Mouse (Mus musculus) spleen, adult 12 weeks (tissue): Measurements from ENCODE around the gene Rgs16.
"Not testable (repeated sequence)": the region's sequence is repeated elsewhere in the genome, so short reads cannot be mapped to it uniquely, and the experiment has no call there.

Experiments
- DNase-seq: peaks from one replicate; pipeline ENCODE4 v3.0.0; 2022; ENCODE audit warnings: low spot score

Gene Rgs16

DNA sequence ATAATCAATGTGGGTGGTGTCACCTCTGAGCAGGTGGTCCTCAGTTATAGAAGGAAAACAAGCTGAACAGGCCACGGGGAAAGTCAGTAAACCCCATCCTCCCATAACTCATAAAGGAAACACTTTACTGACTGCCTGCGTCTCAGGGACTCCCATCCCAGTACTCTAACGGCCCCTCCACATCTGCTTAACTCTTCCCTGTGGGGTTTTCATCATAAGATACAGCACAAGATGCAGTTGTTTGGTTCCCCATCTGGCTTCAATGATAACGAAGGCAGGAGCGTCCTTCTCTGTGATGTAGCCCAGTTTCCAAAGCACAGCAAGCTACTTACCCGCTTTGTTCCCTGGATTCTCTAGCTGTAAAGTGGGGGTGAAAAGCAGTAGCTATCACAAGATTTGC, 9.9 kb downstream of the Rgs16 start:
- DNase-seq, result peak; percentile 19

DNA sequence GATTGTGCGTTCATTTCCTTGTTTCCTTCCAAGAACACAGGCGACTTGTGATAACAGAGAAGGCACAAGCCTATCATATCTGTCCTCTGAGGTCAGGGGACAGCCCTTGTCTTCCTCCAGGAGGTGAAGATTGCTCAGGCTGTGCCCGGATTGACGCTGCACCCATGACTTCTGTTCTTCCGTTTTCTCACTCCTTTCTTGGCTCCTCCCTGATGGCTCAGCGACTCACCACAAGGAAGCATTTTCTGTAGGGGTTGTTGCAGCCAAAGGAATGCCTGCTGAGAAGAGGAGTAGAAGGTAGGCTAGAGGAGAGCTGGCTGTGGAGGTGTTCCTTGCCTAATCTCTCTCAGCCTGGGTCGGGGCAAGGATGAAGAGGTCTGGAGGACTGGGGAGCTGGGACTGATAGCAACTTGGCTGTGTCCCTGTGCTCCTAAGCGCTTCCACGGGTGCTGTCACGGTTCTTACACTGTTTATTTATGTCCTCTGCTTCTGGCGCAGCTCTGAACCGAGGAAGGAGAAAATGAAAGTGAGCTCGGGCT, 11.7 kb downstream of the Rgs16 start:
- peak; percentile 49 for DNase-seq

DNA sequence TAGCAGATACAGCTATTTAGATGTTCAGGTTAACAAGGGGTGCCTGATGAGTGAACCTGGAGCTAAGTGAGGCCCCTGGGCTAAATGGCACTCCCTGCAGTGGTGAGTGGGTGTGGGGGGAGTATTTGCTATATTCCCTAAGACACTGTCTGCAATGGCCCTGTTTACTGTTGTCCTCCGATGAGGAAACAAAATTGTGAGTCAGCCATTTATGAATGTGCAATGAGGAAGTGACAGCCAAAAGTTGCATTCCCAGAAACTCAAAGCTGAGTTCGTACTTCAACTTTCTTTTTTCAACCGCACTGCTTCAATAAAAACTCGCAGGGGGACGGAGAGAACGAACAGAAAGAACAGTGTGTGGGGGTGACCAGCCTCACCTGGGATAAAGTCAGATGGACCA, 12.4 kb downstream of the Rgs16 start:
- no peak for DNase-seq

DNA sequence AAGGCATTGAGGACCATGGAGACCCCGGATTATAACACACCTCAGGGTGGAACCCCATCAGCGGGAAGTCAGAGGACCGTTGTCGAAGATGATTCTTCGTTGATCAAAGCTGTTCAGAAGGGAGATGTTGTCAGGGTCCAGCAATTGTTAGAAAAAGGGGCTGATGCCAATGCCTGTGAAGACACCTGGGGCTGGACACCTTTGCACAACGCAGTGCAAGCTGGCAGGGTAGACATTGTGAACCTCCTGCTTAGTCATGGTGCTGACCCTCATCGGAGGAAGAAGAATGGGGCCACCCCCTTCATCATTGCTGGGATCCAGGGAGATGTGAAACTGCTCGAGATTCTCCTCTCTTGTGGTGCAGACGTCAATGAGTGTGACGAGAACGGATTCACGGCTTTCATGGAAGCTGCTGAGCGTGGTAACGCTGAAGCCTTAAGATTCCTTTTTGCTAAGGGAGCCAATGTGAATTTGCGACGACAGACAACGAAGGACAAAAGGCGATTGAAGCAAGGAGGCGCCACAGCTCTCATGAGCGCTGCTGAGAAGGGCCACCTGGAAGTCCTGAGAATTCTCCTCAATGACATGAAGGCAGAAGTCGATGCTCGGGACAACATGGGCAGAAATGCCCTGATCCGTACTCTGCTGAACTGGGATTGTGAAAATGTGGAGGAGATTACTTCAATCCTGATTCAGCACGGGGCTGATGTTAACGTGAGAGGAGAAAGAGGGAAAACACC, 13.7 kb downstream of the Rgs16 start:
- DNase-seq, result no peak

DNA sequence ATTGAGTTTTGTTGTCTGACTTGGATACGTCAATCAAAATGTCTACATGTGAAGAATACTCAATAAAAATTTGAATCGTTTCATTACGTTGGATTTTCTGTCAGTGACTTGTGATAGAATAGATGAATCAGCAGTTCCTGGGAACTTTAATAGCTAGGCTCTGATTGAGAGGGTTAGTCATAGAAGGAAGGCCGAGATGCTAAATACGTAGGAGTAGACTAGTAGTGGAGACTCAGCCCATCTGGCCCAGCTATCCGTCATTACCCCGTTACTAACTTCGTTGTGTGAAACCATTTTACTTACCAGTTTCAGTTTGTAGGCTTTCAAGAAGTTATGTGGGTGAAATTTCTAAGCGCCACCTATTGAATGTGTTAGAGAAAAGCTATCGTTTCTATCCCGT, 24.0 kb downstream of the Rgs16 start:
- no peak for DNase-seq

DNA sequence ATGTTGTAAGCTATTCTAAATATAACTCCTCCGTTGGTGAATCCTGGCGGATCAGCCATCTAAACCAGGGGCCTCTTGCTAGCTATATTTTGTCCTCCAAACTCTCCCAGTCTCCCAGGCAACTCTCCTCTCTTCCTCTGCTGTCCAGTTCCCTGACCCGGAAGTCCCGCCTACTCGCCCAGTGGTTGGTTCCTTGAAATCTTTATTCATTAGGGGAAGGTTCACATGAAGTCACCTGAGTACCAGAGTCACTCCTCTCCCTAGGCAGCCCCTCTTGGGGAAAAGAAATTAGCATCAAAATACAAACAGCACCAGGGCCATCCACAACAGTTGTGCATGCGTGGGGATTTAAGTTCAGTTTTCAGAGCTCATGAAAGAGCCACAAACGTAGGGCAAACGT, 26.1 kb downstream of the Rgs16 start:
- DNase-seq, result no peak

DNA sequence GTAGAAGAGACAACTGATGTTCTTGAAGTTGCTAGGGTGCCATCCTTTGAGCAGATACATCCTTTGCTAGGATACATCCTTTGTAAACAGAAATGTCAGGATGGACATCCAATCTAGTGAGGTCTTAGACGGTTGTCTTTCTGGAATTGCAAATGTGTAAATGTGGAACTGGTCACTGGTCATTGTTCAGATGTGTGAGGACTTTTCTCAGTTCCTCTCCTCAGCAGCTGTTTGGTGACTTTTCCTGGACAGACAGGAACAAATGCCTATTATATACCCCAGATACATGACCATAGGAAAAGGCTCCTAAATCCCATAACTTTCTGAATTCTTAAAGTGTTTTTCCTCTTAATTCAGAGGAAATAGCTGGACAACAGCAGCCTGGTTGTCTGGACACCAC, 27.1 kb downstream of the Rgs16 start:
- no peak for DNase-seq

DNA sequence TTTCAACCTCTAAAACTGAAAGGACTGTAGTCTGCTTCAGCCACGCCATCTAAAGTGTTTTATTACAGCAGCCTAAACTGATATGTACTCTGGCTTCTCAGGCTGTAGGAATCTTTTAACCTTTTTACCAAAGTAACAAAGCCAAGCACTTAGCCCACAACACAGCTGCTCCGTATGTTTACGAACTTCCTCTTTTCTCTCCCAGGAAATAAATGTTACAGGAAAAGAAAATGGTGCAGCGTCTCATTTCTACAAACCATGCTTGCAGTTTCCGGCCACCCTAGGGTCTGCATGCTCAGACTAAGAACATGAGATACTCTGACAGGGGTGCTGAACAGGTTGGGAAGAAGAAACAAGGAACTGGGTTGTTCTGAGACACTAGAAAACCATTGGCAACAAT, 28.3 kb downstream of the Rgs16 start:
- no peak for DNase-seq

DNA sequence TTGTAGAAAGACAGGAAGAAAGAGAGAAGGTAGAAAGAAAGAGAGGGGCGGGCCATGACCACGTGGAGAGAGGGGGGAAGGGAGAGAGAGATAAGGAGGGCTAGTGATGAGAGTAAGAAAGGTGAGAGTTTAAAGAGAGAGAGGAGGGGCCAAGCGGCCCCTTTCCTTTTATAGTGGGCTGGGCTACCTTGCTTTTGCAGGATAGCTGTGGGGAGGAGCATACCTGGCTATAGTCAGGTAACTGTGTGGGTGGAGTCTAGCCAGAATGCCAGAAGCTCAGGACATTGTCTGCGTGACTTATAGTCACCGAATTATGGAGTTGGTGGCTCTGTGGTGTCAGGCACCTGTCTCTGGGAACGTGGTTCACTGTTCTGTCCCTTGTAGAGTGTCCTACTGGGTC, 29.4 kb downstream of the Rgs16 start:
- not testable (repeated sequence) for DNase-seq

DNA sequence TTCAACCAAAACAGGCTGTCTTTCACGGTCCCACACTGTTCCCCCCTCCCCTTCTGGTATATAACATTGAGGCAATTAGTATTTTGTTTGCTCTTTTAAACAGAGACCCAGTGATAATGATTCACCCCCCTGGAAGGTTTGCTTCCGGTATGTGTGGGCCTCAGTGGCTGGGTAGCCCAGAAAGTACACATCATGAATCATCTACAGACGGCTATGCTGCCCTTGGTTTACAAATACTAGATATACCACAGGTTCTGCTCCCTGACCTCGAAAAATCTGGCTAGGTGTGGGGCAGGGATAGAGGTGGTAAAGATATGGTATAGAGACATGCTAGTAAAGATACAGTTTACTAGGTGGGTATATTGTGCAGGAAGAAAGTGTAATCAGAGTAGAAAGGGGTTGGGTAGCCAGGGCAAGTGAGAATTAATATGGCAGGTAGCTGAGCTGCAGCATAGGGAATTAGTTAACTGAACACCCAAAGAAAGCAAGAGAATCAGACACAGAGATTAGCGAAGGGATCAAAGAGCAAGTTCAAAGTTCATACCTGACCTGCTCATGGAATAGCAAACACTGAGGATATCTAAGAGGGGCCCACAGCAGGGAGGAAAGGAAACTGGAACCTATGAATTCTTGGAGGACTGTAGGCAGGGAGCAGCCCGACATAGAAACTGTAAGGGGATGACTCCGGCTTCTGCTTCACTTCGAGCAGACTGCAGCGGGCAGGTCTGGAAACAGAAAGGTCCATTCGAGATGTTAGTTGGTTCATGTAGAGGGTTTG, 30.0 kb downstream of the Rgs16 start:
- DNase-seq, result no peak

DNA sequence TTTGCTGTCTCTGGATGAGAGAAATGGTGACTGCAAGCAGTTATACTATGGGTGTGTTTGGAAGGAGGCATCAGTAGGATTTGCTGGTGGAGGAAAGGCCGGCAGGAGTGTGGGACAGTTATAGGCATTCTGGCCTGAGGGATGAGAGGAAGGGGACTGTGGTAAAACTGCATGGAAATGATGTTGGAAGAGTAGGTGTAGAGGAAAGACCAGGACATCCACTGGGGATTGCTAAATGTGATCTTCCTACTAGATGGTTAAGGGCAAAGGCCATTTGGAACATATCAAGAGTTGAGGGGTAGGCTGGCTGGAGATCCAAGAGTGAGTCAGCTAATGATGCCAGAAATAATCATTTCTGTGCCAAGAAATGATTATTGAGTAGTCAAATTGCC, 30.6 kb downstream of the Rgs16 start:
- DNase-seq, result no peak

DNA sequence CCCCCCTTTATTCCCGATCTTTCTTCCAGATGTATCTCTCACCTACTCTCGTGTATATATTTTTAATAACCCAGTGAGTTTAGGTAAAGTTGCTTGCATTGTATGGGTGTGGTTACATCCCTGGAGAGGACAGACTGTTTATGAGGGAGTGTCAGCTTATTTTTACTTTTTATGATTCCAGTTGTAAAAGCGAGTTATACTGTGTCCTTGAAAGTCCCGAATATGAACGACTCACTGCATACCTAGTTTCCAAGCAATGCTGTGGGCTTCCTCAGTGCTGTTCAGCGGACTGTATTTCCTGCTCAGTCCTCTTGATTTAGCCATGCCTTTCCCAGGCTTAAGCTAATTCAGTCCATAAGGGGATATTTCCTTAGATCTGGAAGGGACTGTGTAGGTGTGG, 35.0 kb downstream of the Rgs16 start:
- no peak for DNase-seq

DNA sequence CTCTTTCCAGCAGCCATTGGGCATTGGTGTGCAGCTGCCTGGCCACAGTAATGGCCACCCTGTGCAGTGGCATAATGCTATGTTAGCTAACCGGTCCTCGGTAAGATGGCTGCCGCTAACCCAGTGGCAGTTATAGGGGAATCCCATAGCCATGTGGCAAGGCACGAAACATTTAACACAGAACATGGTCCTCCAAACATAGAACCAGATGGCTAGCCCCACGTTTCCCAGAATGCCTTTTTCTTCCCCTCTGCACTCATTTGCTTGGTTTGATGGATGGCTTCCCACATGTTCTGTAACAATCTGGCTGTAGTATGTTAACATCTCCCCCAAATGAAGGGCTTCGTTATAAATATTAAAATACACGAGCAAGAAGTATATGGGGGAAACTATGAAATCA, 36.1 kb downstream of the Rgs16 start:
- no peak for DNase-seq

DNA sequence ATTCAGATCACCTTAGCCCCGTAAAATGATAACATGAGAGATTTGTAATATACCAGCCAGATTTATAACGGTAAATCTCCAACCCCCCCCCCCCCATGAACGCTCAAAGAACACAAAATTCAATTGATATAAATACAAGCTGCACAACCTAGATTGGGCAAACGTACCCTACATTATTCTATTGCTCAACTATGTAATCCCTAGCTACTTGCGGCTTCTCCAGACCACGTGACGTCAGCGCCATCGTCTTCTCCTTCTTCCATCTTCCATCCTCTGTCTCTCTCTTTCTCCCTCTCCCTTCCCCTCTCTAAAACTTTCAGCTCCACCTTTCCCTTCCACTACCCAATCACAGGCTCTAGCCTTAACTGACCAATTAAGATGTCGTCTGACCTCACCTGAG, 38.1 kb downstream of the Rgs16 start:
- no peak for DNase-seq

DNA sequence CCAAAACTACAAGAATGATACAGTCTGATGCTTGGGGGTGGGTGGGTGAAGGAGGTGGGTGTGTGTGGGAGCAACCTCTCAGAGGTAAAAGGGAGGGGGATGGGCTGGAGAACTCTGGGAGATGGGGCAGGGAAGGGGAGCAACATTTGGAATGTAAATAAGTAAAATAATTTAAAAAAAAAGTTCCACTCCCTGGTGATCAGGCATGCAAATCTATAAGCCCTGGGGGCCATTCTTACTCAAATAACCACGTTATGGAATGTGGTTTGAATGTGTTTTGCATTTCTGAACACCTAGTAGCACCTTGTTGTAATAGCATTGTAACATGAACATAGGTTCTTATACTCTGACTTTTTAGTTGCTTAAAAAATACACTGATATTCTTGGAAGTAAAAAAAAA, 43.2 kb downstream of the Rgs16 start:
- DNase-seq, result no peak

DNA sequence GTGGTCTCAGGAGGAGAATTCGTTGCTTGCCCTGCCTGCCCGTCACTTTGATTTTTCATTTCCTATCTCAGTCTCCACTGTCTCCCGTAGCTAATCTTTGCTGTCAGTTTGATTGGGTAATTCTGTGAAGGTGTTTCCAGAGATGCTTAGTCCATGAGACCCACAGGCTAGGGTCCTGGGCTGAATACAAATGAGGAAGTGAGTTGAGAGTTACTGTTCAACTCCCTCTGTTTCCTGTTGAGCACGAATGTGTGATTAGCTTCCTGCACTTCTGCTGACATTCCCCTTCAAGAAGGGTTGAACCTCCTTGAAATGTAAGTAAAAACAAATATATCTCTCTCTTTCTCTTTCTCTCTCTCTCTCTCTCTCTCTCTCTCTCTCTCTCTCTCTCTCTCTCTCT, 45.5 kb downstream of the Rgs16 start:
- no peak for DNase-seq

DNA sequence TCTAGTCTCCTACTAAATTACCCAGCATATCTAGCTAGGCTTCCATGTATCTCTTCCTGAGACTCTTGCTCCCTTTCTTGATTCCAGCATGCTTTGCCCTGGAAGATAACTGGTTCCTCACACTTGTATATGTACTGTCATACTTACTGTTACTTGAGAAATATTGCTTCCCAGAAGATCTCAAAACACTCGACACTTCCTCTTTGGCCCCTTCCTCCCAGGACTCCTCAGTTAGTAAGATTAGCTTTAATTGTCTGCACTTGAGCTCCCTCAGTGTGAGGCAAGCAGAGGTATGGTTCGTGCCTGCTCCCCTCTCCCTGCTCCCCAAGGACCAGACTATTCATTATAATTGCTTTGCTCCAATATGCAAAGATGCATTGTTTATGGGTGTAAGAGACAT, 50.6 kb downstream of the Rgs16 start:
- no peak for DNase-seq

DNA sequence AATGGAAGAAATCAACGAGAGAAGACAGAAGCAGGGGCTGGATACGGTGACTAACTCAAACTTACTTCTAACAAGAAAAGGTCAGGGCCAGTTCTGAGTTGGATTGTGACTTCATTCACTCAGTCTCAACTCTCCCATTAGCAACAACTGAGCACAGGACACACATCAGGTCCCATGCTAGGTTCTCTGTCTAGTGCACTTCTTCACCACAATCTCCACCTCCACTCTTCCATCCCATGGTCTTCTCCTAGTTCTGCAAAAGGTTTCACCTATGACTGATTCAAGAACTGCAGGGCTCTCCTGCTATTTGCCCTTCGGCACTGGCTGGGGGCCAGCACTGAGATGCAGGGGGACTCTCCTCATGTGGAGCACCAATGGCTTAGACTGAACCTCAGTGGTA, 54.1 kb downstream of the Rgs16 start:
- DNase-seq, result no peak
